Mouse (Mus musculus) heart, postnatal 36 days (tissue): ENCODE measurements around the gene Ror2. TPM values are rescaled to one million over a fixed set of nuclear protein-coding genes. Genes with fewer than 3 reads are reported as not detected.
A peak's percentile ranks its signal among the peaks of the same experiment; 100 is the strongest.
"Not testable (repeated sequence)": the region's sequence is repeated elsewhere in the genome, so short reads cannot be mapped to it uniquely, and the experiment has no call there.

Source experiments
- DNase-seq, 2 experiments: peaks; one replicate each; pipeline ENCODE4 v3.0.0; 2021 to 2022
- intact Hi-C: fragments of 180-260 bp; cut with DNase I; formaldehyde crosslinking; loops from one replicate; pipeline ENCODE4 v1.15.1; 2025
- total RNA-seq, 2 experiments: library from RNA; stranded (reverse); gene quantifications; 2 replicates each; pipeline ENCODE4 v1.2.3; 2021

Ror2 gene
- 1 to 10 TPM; 1.3 to 1.9 TPM for total RNA-seq

DNA sequence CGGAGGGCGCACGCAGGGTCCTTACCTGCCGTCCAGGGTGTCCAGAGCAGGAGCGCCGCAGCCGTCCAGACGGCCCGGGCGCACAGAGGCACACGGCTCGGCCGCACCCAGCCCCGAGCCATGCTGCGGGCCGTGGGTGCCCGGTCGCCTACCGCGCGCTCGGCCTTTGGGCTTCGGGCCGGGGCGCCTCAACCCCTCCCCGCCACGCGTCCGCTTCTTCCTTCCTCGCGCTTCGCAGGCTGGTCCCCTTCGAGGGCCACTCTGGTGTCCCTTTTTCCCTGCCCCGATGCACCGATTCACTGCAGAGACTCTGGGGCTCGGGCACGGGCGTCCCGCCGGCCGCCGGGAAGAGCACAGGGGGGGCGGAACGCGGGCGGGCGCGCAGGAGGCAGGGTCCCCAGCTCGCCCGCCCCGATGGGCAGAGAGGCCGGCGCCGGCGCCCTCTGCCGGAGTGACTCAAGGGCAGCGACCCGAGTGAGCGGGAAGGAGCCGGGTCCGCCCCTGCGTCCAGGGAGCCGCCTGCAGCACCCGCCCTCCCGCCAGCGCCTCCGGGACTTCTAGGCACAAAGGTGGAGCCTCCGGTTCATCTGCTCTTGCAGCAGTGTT, at the start of gene Ror2:
Ror2 (minus strand) TSS at position 369 of the 606 bp plus-strand sequence.
- intact Hi-C loops, result loop anchor here (1.0 to 5.0 kb wide), 3 partner anchors 71 to 167 kb away; no protein-coding TSS in a partner anchor
- peak; percentile 58 to 64 for DNase-seq

- intact Hi-C loops, result no loop called here
- no peak for DNase-seq
Observed at GRCm38 (mm10) chr13:53333769-53334168, 47.8 kb upstream of the Ror2 start.

- DNase-seq, result no peak
- intact Hi-C loops, result no loop called here
Observed at GRCm38 (mm10) chr13:53330246-53330645, 44.3 kb upstream of the Ror2 start.

DNA sequence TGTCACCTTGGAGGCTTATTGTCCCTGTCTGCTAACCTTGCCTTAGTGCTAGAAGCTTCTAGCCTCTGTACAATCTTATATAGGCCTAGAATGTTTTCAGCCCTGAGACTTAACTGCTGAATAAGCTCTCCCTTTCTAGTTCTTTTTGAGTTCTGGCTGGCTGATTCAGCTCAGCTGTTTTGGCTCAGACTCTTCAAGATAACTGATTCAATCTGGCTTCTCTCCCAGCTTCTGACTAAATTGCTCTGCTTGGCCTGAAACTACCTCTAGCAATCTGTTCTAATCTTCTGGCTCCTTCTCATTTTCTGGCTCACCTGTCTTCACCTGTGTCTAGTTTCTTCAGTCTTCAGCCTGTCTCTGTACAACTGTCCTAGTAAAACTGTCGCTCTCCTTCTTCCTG, 39.6 kb upstream of the Ror2 start:
- intact Hi-C loops, result no loop called here
- no peak for DNase-seq

- DNase-seq, result no peak
- intact Hi-C loops, result no loop called here
Observed at GRCm38 (mm10) chr13:53323661-53324060, 37.7 kb upstream of the Ror2 start.

GRCm38 (mm10) chr13:53320899-53321298, 35.0 kb upstream of the Ror2 start:
- no peak for DNase-seq
- intact Hi-C loops, result no loop called here

DNA sequence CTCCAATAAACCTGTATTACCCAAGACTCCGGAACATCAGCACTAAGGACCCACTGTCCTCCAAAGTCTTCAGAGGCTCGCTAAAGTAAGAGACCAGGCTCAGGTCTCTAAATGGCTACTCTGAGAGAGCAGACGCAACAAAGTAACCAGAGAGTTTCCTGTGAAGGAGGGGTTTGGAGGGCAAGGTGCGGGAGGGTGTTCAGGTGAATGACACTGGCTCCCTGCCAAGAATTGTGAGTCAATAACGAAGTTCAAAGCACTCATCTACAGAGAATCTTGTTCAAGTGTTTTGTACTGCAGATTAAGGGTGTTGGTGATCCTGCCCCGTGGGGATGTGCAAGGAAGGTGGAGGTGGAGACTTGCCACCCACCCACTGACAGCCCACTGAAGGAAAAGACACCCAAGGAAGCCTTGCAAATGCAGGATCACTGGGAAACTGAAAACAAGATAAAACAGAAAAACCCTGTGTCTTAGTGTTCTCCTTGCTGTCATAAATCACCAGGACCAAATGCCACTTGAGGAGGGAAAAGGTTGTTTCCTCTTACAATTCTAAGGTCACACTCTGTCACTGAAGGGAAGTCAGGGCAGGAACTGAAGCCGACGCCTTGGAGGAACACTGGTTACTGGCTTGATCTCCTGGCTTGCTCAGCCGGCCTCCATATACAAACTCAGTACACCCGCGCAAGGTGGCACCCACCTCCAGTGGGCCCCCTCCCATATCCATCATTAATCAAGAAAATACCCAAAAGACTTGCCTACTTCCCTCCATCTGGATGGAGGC, 30.8 kb upstream of the Ror2 start:
- no peak for DNase-seq
- intact Hi-C loops, result no loop called here

GRCm38 (mm10) chr13:53315757-53316156, 29.8 kb upstream of the Ror2 start:
- intact Hi-C loops, DNase-seq: not testable (repeated sequence)

GRCm38 (mm10) chr13:53310442-53310841, 24.5 kb upstream of the Ror2 start:
- intact Hi-C loops, result no loop called here
- DNase-seq, result no peak

DNA sequence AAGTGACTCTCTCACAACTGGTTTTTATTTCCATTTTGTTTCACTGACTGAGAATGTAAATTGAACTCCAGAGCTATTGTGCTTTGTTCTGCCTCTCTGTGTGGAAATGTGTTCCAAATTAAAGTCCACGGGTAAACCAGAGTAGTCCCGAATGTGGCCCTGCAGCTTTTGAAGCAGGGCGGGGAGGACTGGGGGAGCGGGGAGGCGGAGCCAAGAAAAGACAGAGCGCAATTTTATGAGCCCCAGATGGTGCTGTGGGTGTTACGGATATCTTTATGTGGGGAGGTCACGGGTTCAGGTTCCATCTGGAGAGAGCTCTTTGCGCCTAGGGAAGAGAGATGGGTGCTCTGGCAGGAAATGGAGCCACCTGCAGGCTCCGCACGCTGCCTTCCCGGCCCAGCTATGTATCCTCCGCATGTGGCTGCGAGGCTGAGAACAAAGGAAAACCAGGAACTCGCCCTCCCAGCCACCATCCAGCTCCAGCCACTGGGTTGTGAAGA, 23.8 kb upstream of the Ror2 start:
- intact Hi-C loops, result no loop called here
- DNase-seq, result peak; percentile 12 to 22

- DNase-seq, result no peak
- intact Hi-C loops, result no loop called here
Observed at GRCm38 (mm10) chr13:53309148-53309547, 23.2 kb upstream of the Ror2 start.

DNA sequence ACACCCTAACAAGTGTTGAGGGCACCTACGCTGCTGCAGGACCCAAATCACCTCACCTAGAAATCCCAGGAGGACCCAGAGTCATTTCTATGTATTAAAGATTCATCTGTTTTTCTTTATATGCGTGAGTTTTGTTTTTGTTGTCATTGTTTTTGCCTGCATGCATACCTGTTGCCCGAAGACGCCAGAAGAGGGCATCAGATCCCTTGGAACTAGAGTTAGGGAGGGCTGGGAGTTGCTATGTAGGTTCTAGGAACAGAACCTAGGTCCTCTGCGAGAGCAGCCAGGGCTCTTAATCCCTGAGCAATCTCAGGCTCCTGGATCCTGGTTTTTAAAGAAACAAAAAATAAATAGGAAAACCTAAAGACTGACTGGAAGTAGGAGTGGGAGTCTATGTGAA, 20.9 kb upstream of the Ror2 start:
- no peak for DNase-seq
- intact Hi-C loops, result no loop called here

DNA sequence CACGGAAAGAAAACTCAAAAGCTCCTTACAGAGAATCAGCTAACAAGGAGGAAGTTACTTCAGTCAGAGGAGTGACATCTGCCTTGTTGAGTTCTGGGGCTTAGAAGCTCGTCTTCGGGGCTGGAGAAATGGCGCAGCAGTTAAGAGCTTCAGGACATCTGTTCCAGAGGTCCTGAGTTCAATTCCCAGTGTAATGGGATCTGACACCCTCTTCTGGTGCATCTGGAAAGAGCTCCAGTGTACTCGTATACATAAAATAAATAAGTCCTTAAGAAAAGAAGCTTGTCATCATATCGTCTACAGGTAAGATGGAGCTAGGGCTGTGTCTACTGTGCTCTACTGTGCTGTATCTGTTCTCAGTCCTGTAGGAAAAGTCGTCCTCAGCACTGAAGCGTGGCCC, 19.3 kb upstream of the Ror2 start:
- intact Hi-C loops, result no loop called here
- DNase-seq, result no peak

DNA sequence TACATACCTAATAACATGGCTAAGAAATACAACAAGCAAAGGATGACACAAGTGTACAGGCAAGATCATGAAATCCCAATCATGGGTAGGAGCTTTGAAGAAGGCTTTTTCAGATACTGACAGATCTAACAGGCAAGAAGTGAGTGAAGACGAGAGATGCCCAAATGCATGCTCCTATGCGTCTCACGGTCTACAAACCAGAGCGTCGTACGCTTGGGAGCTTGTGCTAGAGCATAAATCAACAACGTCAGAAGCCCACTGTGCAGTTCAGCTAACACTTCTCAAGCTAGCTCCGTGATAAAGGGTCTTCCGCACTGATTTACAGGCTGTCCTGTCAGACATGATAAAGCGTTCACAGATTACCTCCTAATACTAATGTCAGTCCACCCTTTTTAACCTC, 16.8 kb upstream of the Ror2 start:
- DNase-seq, result no peak
- intact Hi-C loops, result no loop called here

GRCm38 (mm10) chr13:53293065-53293464, 7.1 kb upstream of the Ror2 start:
- no peak for DNase-seq
- intact Hi-C loops, result no loop called here

DNA sequence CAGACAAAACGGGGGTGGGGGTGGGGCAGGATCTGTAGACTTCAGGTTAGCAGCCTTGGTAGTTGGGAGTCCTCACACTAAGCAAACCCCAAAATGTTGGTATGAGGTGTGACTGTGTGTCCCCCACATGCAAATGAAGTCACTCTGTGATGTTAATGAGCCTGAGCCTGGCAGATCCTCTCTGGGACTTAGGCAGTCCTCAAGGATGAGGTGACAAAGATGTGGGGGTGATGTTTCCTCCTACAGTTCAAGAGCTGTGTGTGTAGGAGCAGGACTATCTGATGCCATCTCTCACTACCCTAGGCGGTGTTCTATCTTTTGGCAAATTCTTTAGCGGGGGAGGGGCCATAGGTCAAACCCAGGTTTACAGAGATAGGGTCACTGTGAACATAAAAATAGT, 6.3 kb upstream of the Ror2 start:
- no peak for DNase-seq
- intact Hi-C loops, result no loop called here

DNA sequence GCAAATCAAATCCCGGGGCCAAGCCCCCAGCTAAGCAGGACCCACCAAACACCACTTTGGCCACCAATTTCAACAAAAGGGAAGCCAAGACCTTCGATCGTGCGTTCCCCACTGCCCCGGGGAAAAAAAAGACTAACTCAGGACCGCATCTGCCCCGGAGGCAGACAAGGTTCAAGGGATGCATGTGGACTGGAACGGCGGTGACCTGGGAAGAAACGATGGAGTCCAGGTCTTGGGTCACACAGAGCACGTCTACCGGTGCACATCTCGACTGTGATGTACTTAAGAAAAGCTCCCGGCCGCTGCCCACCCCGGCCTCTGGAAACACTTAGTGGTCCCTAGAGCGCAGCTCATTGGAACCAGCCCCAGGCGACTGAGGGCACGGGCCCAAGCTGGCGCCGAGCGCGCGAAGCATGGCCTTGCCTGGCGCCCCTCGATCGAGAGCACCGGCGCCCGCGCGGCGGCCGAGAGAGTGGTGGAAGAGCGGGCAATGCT, 616 bp downstream of the Ror2 start:
- peak; percentile 49 to 52 for DNase-seq
- intact Hi-C loops, result loop anchor here (5.0 kb wide), 2 partner anchors 72 to 73 kb away; no protein-coding TSS in a partner anchor

GRCm38 (mm10) chr13:53284740-53285191, 1.2 kb downstream of the Ror2 start:
- DNase-seq, result no peak
- intact Hi-C loops, result loop anchor here (5.0 kb wide), 2 partner anchors 72 to 73 kb away; no protein-coding TSS in a partner anchor

GRCm38 (mm10) chr13:53281604-53282396, 4.1 kb downstream of the Ror2 start:
- DNase-seq, result no peak
- intact Hi-C loops, result no loop called here

DNA sequence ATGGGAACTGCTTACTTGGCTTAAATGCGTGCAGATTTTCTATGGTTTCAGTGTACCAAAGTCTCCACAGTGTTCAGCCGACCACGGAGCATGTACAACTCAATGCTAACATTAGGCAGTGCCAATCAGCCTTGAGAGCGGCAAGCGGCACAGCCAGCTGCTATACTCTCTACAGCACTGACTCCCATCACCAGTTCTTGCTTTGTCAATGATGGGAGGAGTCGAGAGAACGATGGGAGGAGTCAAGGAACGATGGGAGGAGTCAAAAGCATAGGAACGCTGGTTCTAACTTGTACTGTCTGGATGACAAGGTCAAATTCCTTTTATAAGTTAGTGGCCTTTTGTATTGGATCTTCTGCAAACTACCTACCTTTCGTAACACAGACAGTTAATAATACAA, 7.0 kb downstream of the Ror2 start:
- intact Hi-C loops, result no loop called here

GRCm38 (mm10) chr13:53276381-53276780, 9.5 kb downstream of the Ror2 start:
- intact Hi-C loops, result no loop called here
- DNase-seq, result no peak

More for the DNA sequence above, 7.0 kb downstream of the Ror2 start:
- DNase-seq, result no peak
